Mouse (Mus musculus): ENCODE measurements at regions not wholly inside any gene's neighbourhood (a gene's known extent, or its start where the extent isn't known, plus 50 kb on each side); places are given as distances from the start of the nearest gene placed in this dataset.
A peak's percentile ranks its signal among the peaks of the same experiment; 100 is the strongest.

GRCm38 (mm10) chr12:71554212-71554611 is 244.5 kb downstream of the Dact1 start:
- H3K4me3 ChIP-seq (replicated peaks): no peak overlapping the region
- H3K27ac ChIP-seq (replicated peaks): no peak overlapping the region
- ATAC-seq (ENCODE audit: insufficient number of reproducible peaks, low FRiP score, low TSS enrichment, low read depth): no peak
- H3K4me1 ChIP-seq: peaks cover 12% of the 10 kb centered on the region; the same call in 1 of the 2 replicates
- H3K9me3 ChIP-seq (replicated peaks): no peaks in the 10 kb centered on the region
- no peaks in the 10 kb centered on the region for H3K27me3 ChIP-seq
- WGBS: 75% methylated on average over 2 of the region's 2 CpGs
- H3K4me2 ChIP-seq (replicated peaks): no peak overlapping the region
- no peaks in the 10 kb centered on the region for H3K36me3 ChIP-seq
- H3K9ac ChIP-seq: no peak overlapping the region

GRCm38 (mm10) chr12:71561259-71561658 is 251.6 kb downstream of the Dact1 start:
- Histone ChIP-seq H3K4me1 (no peaks in the 10 kb centered on the region), H3K27me3 (no peaks in the 10 kb centered on the region; the same call in 1 of the 2 replicates), H3K4me2 (replicated peaks) (no peak overlapping the region), H3K9me3 (replicated peaks) (no peaks in the 10 kb centered on the region), H3K9ac (no peak overlapping the region), H3K4me3 (replicated peaks) (no peak overlapping the region), H3K27ac (replicated peaks) (no peak overlapping the region), H3K36me3 (no peaks in the 10 kb centered on the region)
- 42% methylated on average over 7 of the region's 7 CpGs for WGBS
- ATAC-seq (ENCODE audit: insufficient number of reproducible peaks, low FRiP score, low TSS enrichment, low read depth): no peak

- 87% methylated on average over 8 of the region's 8 CpGs for WGBS
Observed at GRCm38 (mm10) chr12:71561918-71562572, 252.4 kb downstream of the Dact1 start.

GRCm38 (mm10) chr12:71563219-71563618 is 253.5 kb downstream of the Dact1 start:
- 0 out of 2 replicates have a peak, but pooled peaks cover under 1% of the 10 kb centered on the region for H3K4me1 ChIP-seq
- no peaks in the 10 kb centered on the region for H3K36me3 ChIP-seq
- no peaks in the 10 kb centered on the region for H3K9me3 ChIP-seq (replicated peaks)
- no peak overlapping the region for H3K27ac ChIP-seq (replicated peaks)
- 91% methylated on average over 4 of the region's 4 CpGs for WGBS
- no peak for ATAC-seq (ENCODE audit: insufficient number of reproducible peaks, low FRiP score, low TSS enrichment, low read depth)
- no peak overlapping the region for H3K4me3 ChIP-seq (replicated peaks)
- H3K4me2 ChIP-seq (replicated peaks): no peak overlapping the region
- H3K27me3 ChIP-seq: no peaks in the 10 kb centered on the region; the same call in 1 of the 2 replicates
- H3K9ac ChIP-seq: no peak overlapping the region

More at GRCm38 (mm10) chr12:71561918-71562572, 252.4 kb downstream of the Dact1 start:
- no peak overlapping the region for H3K4me3 ChIP-seq (replicated peaks)
- ATAC-seq (ENCODE audit: insufficient number of reproducible peaks, low FRiP score, low TSS enrichment, low read depth): no peak
- no peaks in the 10 kb centered on the region; the same call in 1 of the 2 replicates for H3K27me3 ChIP-seq
- H3K9me3 ChIP-seq (replicated peaks): no peaks in the 10 kb centered on the region
- H3K27ac ChIP-seq (replicated peaks): no peak overlapping the region
- no peak overlapping the region for H3K4me2 ChIP-seq (replicated peaks)
- H3K4me1 ChIP-seq: no peaks in the 10 kb centered on the region
- no peaks in the 10 kb centered on the region for H3K36me3 ChIP-seq
- H3K9ac ChIP-seq: no peak overlapping the region

- Histone ChIP-seq H3K4me1 (0 out of 2 replicates have a peak, but pooled peaks cover 6% of the 10 kb centered on the region), H3K9ac (no peak overlapping the region), H3K27me3 (no peaks in the 10 kb centered on the region; the same call in 1 of the 2 replicates), H3K27ac (replicated peaks) (no peak overlapping the region), H3K36me3 (no peaks in the 10 kb centered on the region), H3K4me2 (replicated peaks) (no peak overlapping the region), H3K9me3 (replicated peaks) (no peaks in the 10 kb centered on the region), H3K4me3 (replicated peaks) (no peak overlapping the region)
- WGBS: 93% methylated on average over 3 of the region's 3 CpGs
- no peak for ATAC-seq (ENCODE audit: insufficient number of reproducible peaks, low FRiP score, low TSS enrichment, low read depth)
Observed at GRCm38 (mm10) chr12:71566371-71566770, 256.7 kb downstream of the Dact1 start.

GRCm38 (mm10) chr12:71568251-71568650 is 258.6 kb downstream of the Dact1 start:
- Histone ChIP-seq H3K4me3 (replicated peaks) (no peak overlapping the region), H3K4me1 (0 out of 2 replicates have a peak, but pooled peaks cover 6% of the 10 kb centered on the region), H3K9ac (no peak overlapping the region), H3K36me3 (no peaks in the 10 kb centered on the region), H3K27me3 (no peaks in the 10 kb centered on the region; the same call in 1 of the 2 replicates), H3K4me2 (replicated peaks) (no peak overlapping the region), H3K9me3 (replicated peaks) (no peaks in the 10 kb centered on the region), H3K27ac (replicated peaks) (no peak overlapping the region)
- no peak for ATAC-seq (ENCODE audit: insufficient number of reproducible peaks, low FRiP score, low TSS enrichment, low read depth)
- 68% methylated on average over 5 of the region's 5 CpGs for WGBS

GRCm38 (mm10) chr12:71568880-71569390 is 259.3 kb downstream of the Dact1 start:
- Histone ChIP-seq H3K9me3 (replicated peaks) (no peaks in the 10 kb centered on the region), H3K27ac (replicated peaks) (no peak overlapping the region), H3K9ac (no peak overlapping the region), H3K4me3 (replicated peaks) (no peak overlapping the region), H3K4me2 (replicated peaks) (no peak overlapping the region), H3K4me1 (0 out of 2 replicates have a peak, but pooled peaks cover 6% of the 10 kb centered on the region), H3K36me3 (no peaks in the 10 kb centered on the region), H3K27me3 (no peaks in the 10 kb centered on the region)
- 78% methylated on average over 6 of the region's 6 CpGs for WGBS
- no peak for ATAC-seq (ENCODE audit: insufficient number of reproducible peaks, low FRiP score, low TSS enrichment, low read depth)

GRCm38 (mm10) chr12:71569662-71570061 is 260.0 kb downstream of the Dact1 start:
- Histone ChIP-seq H3K27me3 (no peaks in the 10 kb centered on the region), H3K4me1 (0 out of 2 replicates have a peak, but pooled peaks cover 6% of the 10 kb centered on the region), H3K4me3 (replicated peaks) (no peak overlapping the region), H3K27ac (replicated peaks) (no peak overlapping the region), H3K9ac (no peak overlapping the region), H3K4me2 (replicated peaks) (no peak overlapping the region), H3K9me3 (replicated peaks) (no peaks in the 10 kb centered on the region), H3K36me3 (no peaks in the 10 kb centered on the region)
- ATAC-seq (ENCODE audit: insufficient number of reproducible peaks, low FRiP score, low TSS enrichment, low read depth): peak; percentile 63; the same call in 1 of the 2 replicates
- WGBS: 44% methylated on average over 12 of the region's 12 CpGs

GRCm38 (mm10) chr12:71570116-71570515 is 260.4 kb downstream of the Dact1 start:
- H3K27ac ChIP-seq (replicated peaks): 0 out of 2 replicates have a peak overlapping the region, but pooled peaks have one; percentile 9
- H3K4me3 ChIP-seq (replicated peaks): no peak overlapping the region
- H3K4me2 ChIP-seq (replicated peaks): no peak overlapping the region
- no peak overlapping the region for H3K9ac ChIP-seq
- peak; percentile 60 for ATAC-seq (ENCODE audit: insufficient number of reproducible peaks, low FRiP score, low TSS enrichment, low read depth)
- 76% methylated on average over 2 of the region's 2 CpGs for WGBS
- H3K4me1 ChIP-seq: 0 out of 2 replicates have a peak, but pooled peaks cover 6% of the 10 kb centered on the region
- H3K36me3 ChIP-seq: no peaks in the 10 kb centered on the region
- H3K9me3 ChIP-seq (replicated peaks): no peaks in the 10 kb centered on the region
- H3K27me3 ChIP-seq: no peaks in the 10 kb centered on the region

- ATAC-seq (ENCODE audit: insufficient number of reproducible peaks, low FRiP score, low TSS enrichment, low read depth): no peak
- peaks cover 19% of the 10 kb centered on the region for H3K4me1 ChIP-seq
- no peak overlapping the region for H3K9ac ChIP-seq
- H3K4me3 ChIP-seq (replicated peaks): no peak overlapping the region
- H3K36me3 ChIP-seq: no peaks in the 10 kb centered on the region
- no peaks in the 10 kb centered on the region for H3K9me3 ChIP-seq (replicated peaks)
- WGBS: 42% methylated on average over 14 of the region's 14 CpGs
- H3K27ac ChIP-seq (replicated peaks): no peak overlapping the region
- no peak overlapping the region for H3K4me2 ChIP-seq (replicated peaks)
- no peaks in the 10 kb centered on the region for H3K27me3 ChIP-seq
Observed at GRCm38 (mm10) chr12:71572833-71573446, 257.9 kb upstream of the Daam1 start.

- H3K36me3 ChIP-seq: no peaks in the 10 kb centered on the region
- WGBS: 62% methylated on average over 8 of the region's 8 CpGs
- no peak overlapping the region for H3K4me3 ChIP-seq (replicated peaks)
- no peak overlapping the region for H3K9ac ChIP-seq
- peaks cover 17% of the 10 kb centered on the region for H3K4me1 ChIP-seq
- H3K27me3 ChIP-seq: no peaks in the 10 kb centered on the region
- ATAC-seq (ENCODE audit: insufficient number of reproducible peaks, low FRiP score, low TSS enrichment, low read depth): no peak
- H3K4me2 ChIP-seq (replicated peaks): no peak overlapping the region
- no peak overlapping the region for H3K27ac ChIP-seq (replicated peaks)
- no peaks in the 10 kb centered on the region for H3K9me3 ChIP-seq (replicated peaks)
Observed at GRCm38 (mm10) chr12:71573456-71573855, 257.4 kb upstream of the Daam1 start.
